19 mouse cellular contexts compared by ENCODE assay signal in genomic region chr17:26995562-26995961, GRCm38 (mm10). TPM values are rescaled to one million over a fixed set of nuclear protein-coding genes. Genes with fewer than 3 reads are reported as not detected.
DNase-seq lines count a peak whose midpoint lies in the region; ATAC-seq and TF ChIP-seq lines count a peak whose summit lies in the region.
"Had no signal": no experiment of that assay in that cellular context is flagged by ENCODE, and none has a peak within 500 bp of the region (broad histone marks: within the 10 kb centered on the region; RNA-seq: fewer than 3 reads in every experiment).

No protein-coding gene starts in this region.

- H3K27me3 ChIP-seq in heart, postnatal 0 days (ENCODE audit: control insufficient read depth, insufficient read depth, low read length), result no peaks in the 10 kb centered on the region
- no peaks in the 10 kb centered on the region for H3K27me3 ChIP-seq in heart, embryonic 10.5 days (ENCODE audit: insufficient read depth, poor library complexity, severe bottlenecking)
- no peaks in the 10 kb centered on the region for H3K27me3 ChIP-seq in stomach, postnatal 0 days (ENCODE audit: control insufficient read depth, insufficient read depth, low read length)
- H3K27me3 ChIP-seq: heart, embryonic 12.5 days; liver, embryonic 12.5 days had no signal

- H3K4me3 ChIP-seq in heart, postnatal 0 days (ENCODE audit: low read depth, low read length), result no peak overlapping the region
- H3K4me3 ChIP-seq in heart, embryonic 10.5 days, result no peak overlapping the region
- H3K4me3 ChIP-seq in stomach, postnatal 0 days (ENCODE audit: low read depth, low read length), result no peak overlapping the region
- H3K4me3 ChIP-seq: heart, embryonic 12.5 days; liver, embryonic 12.5 days had no signal

- no peak for TF ChIP-seq EP300 in heart, postnatal 0 days (IDR thresholded peaks at IDR 0.05; ENCODE audit: low read depth)
- TF ChIP-seq EP300 in stomach, postnatal 0 days (optimal IDR thresholded peaks at IDR 0.05), result no peak

- TF ChIP-seq CTCF in heart, postnatal 0 days (IDR thresholded peaks at IDR 0.05; ENCODE audit: low read depth), result no peak
- TF ChIP-seq CTCF in stomach, postnatal 0 days (IDR thresholded peaks at IDR 0.05; ENCODE audit: low read depth), result no peak

- peak overlapping the region; percentile 78; the same call in 1 of the 2 replicates for H3K27ac ChIP-seq in heart, postnatal 0 days (ENCODE audit: low read depth)
- H3K27ac ChIP-seq in heart, embryonic 10.5 days, result no peak overlapping the region
- no peak overlapping the region for H3K27ac ChIP-seq in stomach, postnatal 0 days (replicated peaks)
- H3K27ac ChIP-seq: liver, embryonic 12.5 days had no signal

- DNase-seq in heart, postnatal 0 days (ENCODE audit: low spot score), result peak; percentile 11
- no peak for DNase-seq in heart, embryonic 10.5 days (ENCODE audit: low spot score)
- peak; percentile 57 for DNase-seq in lung, postnatal 10 days
- no peak for DNase-seq in lung, postnatal 14 days
- DNase-seq in stomach, postnatal 0 days (ENCODE audit: low spot score), result peak; percentile 45
- no peak for DNase-seq in cerebellum, adult 11 months
- DNase-seq: adrenal gland, postnatal 10 days; cerebellum, postnatal 25 days; gastrocnemius, postnatal 14 days; layer of hippocampus, adult 9-11 months; midbrain, embryonic 14.5 days; right cerebral cortex, postnatal 25 days; thymus, postnatal 25 days had no signal

- no peaks in the 10 kb centered on the region for H3K36me3 ChIP-seq in heart, postnatal 0 days (replicated peaks; ENCODE audit: control insufficient read depth, insufficient read depth, low read length)
- H3K36me3 ChIP-seq in heart, embryonic 10.5 days, result no peaks in the 10 kb centered on the region
- no peaks in the 10 kb centered on the region for H3K36me3 ChIP-seq in stomach, postnatal 0 days (ENCODE audit: control insufficient read depth, insufficient read depth, low read length)
- H3K36me3 ChIP-seq: heart, embryonic 12.5 days; liver, embryonic 12.5 days had no signal

- 44% methylated on average over 8 of the region's 8 CpGs for WGBS in heart, postnatal 0 days
- WGBS in heart, embryonic 10.5 days, result 63% methylated on average over 8 of the region's 8 CpGs
- WGBS in stomach, postnatal 0 days, result 53% methylated on average over 8 of the region's 8 CpGs

- peak; percentile 50 for ATAC-seq in heart, postnatal 0 days (ENCODE audit: insufficient read depth, low read depth)
- ATAC-seq in common myeloid progenitor, adult 5-6 weeks (replicated peaks; ENCODE audit: low read depth, poor library complexity, severe bottlenecking), result peak; percentile 62; the same call in 1 of the 2 replicates
- peak; percentile 57; the same call in 1 of the 2 replicates for ATAC-seq in stomach, postnatal 0 days (ENCODE audit: low FRiP score, low TSS enrichment)
- no peak for ATAC-seq in inflammation-experienced regulatory T-cells, adult 6 months
- ATAC-seq: forebrain, embryonic 14.5 days; hindbrain, embryonic 16.5 days; liver, embryonic 12.5 days had no signal

- no peak overlapping the region for H3K9ac ChIP-seq in heart, postnatal 0 days (replicated peaks; ENCODE audit: low read depth, low read length)
- H3K9ac ChIP-seq in stomach, postnatal 0 days (ENCODE audit: low read length), result no peak overlapping the region
- H3K9ac ChIP-seq: heart, embryonic 12.5 days; liver, embryonic 12.5 days had no signal

- peak overlapping the region; percentile 10; the same call in 1 of the 2 replicates for H3K4me2 ChIP-seq in heart, postnatal 0 days (ENCODE audit: low read depth, low read length)
- no peak overlapping the region for H3K4me2 ChIP-seq in stomach, postnatal 0 days (replicated peaks; ENCODE audit: low read depth)
- H3K4me2 ChIP-seq: heart, embryonic 12.5 days; liver, embryonic 12.5 days had no signal

- peaks cover 17% of the 10 kb centered on the region for H3K4me1 ChIP-seq in heart, postnatal 0 days (ENCODE audit: control insufficient read depth, insufficient read depth)
- peaks cover 24% of the 10 kb centered on the region for H3K4me1 ChIP-seq in heart, embryonic 10.5 days
- no peaks in the 10 kb centered on the region for H3K4me1 ChIP-seq in stomach, postnatal 0 days (replicated peaks; ENCODE audit: control insufficient read depth, insufficient read depth)

- no peaks in the 10 kb centered on the region for H3K9me3 ChIP-seq in heart, postnatal 0 days (replicated peaks; ENCODE audit: control insufficient read depth, low read length)
- no peaks in the 10 kb centered on the region for H3K9me3 ChIP-seq in heart, embryonic 10.5 days
- H3K9me3 ChIP-seq in stomach, postnatal 0 days (ENCODE audit: control insufficient read depth, low read length), result no peaks in the 10 kb centered on the region
- H3K9me3 ChIP-seq: heart, embryonic 12.5 days; liver, embryonic 12.5 days had no signal

RNA-seq across cellular contexts. Expression of gene Zbtb9, which starts 22.6 kb away (rescaled TPM):
- 4.0 and 10.9 TPM in 2 replicates for total RNA-seq in heart, postnatal 0 days (2014; rRNA removed; ENCODE audit: low replicate concordance)
- polyA plus RNA-seq in heart, postnatal 0 days (2015; fragmentation: Nextera tagmentation; extraction: Ambion mirVana), result 5.0 and 5.4 TPM in 2 replicates
- polyA plus RNA-seq in heart, embryonic 10.5 days (2016; fragmentation: Nextera tagmentation; extraction: Ambion mirVana), result 12.5 and 14.6 TPM in 2 replicates
- 25.1 and 27.9 TPM in 2 replicates for total RNA-seq in common myeloid progenitor, adult 5-6 weeks (2017)
- polyA plus RNA-seq in stomach, postnatal 0 days (2015; fragmentation: Nextera tagmentation; extraction: Ambion mirVana), result 6.9 and 7.8 TPM in 2 replicates
- polyA plus RNA-seq in inflammation-experienced regulatory T-cells, adult 6 months (2017; shearing (Covaris generic)), result 10 to 100 TPM in 1 of 3 experiments, 1 to 10 TPM in 2; 9.0 to 11.1 (median 9.3) TPM

RNA-seq across cellular contexts. Expression of gene Bak1, which starts 33.2 kb away (rescaled TPM):
- 77.6 and 82.4 TPM in 2 replicates for total RNA-seq in heart, postnatal 0 days (2014; rRNA removed; ENCODE audit: low replicate concordance)
- polyA plus RNA-seq in heart, postnatal 0 days (2015; fragmentation: Nextera tagmentation; extraction: Ambion mirVana), result 4.2 and 4.5 TPM in 2 replicates
- 4.0 and 6.8 TPM in 2 replicates for polyA plus RNA-seq in heart, embryonic 10.5 days (2016; fragmentation: Nextera tagmentation; extraction: Ambion mirVana)
- 43.9 and 53.3 TPM in 2 replicates for total RNA-seq in common myeloid progenitor, adult 5-6 weeks (2017)
- 3.5 and 3.6 TPM in 2 replicates for polyA plus RNA-seq in stomach, postnatal 0 days (2015; fragmentation: Nextera tagmentation; extraction: Ambion mirVana)
- polyA plus RNA-seq in inflammation-experienced regulatory T-cells, adult 6 months (2017; shearing (Covaris generic)), result 10 to 100 TPM in 1 of 3 experiments, 1 to 10 TPM in 2; 5.1 to 23.3 (median 6.8) TPM

RNA-seq across cellular contexts. Expression of gene Syngap1, which starts 54.5 kb away (rescaled TPM):
- 4.3 and 6.6 TPM in 2 replicates for total RNA-seq in heart, postnatal 0 days (2014; rRNA removed; ENCODE audit: low replicate concordance)
- polyA plus RNA-seq in heart, postnatal 0 days (2015; fragmentation: Nextera tagmentation; extraction: Ambion mirVana), result 0.41 and 0.45 TPM in 2 replicates
- polyA plus RNA-seq in heart, embryonic 10.5 days (2016; fragmentation: Nextera tagmentation; extraction: Ambion mirVana), result 0.86 and 1.6 TPM in 2 replicates
- 9.1 and 14.7 TPM in 2 replicates for total RNA-seq in common myeloid progenitor, adult 5-6 weeks (2017)
- polyA plus RNA-seq in stomach, postnatal 0 days (2015; fragmentation: Nextera tagmentation; extraction: Ambion mirVana), result 0.61 and 0.70 TPM in 2 replicates
- polyA plus RNA-seq in inflammation-experienced regulatory T-cells, adult 6 months (2017; shearing (Covaris generic)), result not detected

RNA-seq across cellular contexts. Expression of gene Cuta, which starts 56.2 kb away (rescaled TPM):
- total RNA-seq in heart, postnatal 0 days (2014; rRNA removed; ENCODE audit: low replicate concordance), result 80.2 and 107 TPM in 2 replicates
- polyA plus RNA-seq in heart, postnatal 0 days (2015; fragmentation: Nextera tagmentation; extraction: Ambion mirVana), result 180 and 193 TPM in 2 replicates
- 155 and 167 TPM in 2 replicates for polyA plus RNA-seq in heart, embryonic 10.5 days (2016; fragmentation: Nextera tagmentation; extraction: Ambion mirVana)
- 58.4 and 70.4 TPM in 2 replicates for total RNA-seq in common myeloid progenitor, adult 5-6 weeks (2017)
- polyA plus RNA-seq in stomach, postnatal 0 days (2015; fragmentation: Nextera tagmentation; extraction: Ambion mirVana), result 157 and 163 TPM in 2 replicates
- polyA plus RNA-seq in inflammation-experienced regulatory T-cells, adult 6 months (2017; shearing (Covaris generic)), result 100 to 1,000 TPM; 132 to 166 (median 135) TPM

Comparison
In these comparisons a context has a peak if more than half of its experiments do, and no peak if none do; other contexts are left out.
1. DNase-seq: peak in heart, postnatal 0 days (single experiment), lung, postnatal 10 days (single experiment) and stomach, postnatal 0 days (single experiment); none in heart, embryonic 10.5 days (single experiment), lung, postnatal 14 days (single experiment) and cerebellum, adult 11 months (single experiment).